ENCODE assay signal across 11 mouse cellular contexts in genomic region chr17:27451787-27452186, GRCm38 (mm10).
A peak's percentile ranks its signal among the peaks of the same experiment; 100 is the strongest.
DNase-seq lines count a peak whose midpoint lies in the region; ATAC-seq and TF ChIP-seq lines count a peak whose summit lies in the region.
"Had no signal": no experiment of that assay in that cellular context is flagged by ENCODE, and none has a peak within 500 bp of the region (broad histone marks: within the 10 kb centered on the region; RNA-seq: fewer than 3 reads in every experiment).

No protein-coding gene starts in this region.

- ATAC-seq in granulocyte monocyte progenitor cell, adult 5-6 weeks (replicated peaks; ENCODE audit: poor library complexity, severe bottlenecking) = peak; percentile 72
- ATAC-seq in inflammation-experienced regulatory T-cells, adult 6 months = no peak

- no peak overlapping the region for H3K9ac ChIP-seq in heart, adult 2 months (ENCODE audit: low read depth, low read length)
- H3K9ac ChIP-seq: lung, embryonic 15.5 days; neural tube, embryonic 12.5 days had no signal

- H3K79me2 ChIP-seq in heart, adult 2 months (replicated peaks; ENCODE audit: control insufficient read depth, insufficient read depth, low read length) = no peaks in the 10 kb centered on the region

- H3K27me3 ChIP-seq in heart, adult 2 months (ENCODE audit: control insufficient read depth, insufficient read depth, low read length) = no peaks in the 10 kb centered on the region
- H3K27me3 ChIP-seq: lung, embryonic 15.5 days; neural tube, embryonic 12.5 days had no signal

- TF ChIP-seq CTCF in heart, adult 2 months (IDR thresholded peaks at IDR 0.05) = peak; percentile 30; the same call in 1 of the 2 replicates

- H3K36me3 ChIP-seq in heart, adult 2 months (ENCODE audit: control insufficient read depth, insufficient read depth, low read length) = no peaks in the 10 kb centered on the region
- H3K36me3 ChIP-seq: lung, embryonic 15.5 days; neural tube, embryonic 12.5 days had no signal

- DNase-seq in heart, adult 2 months = no peak
- DNase-seq in heart, adult 8-10 months (ENCODE audit: low spot score) = no peak
- DNase-seq in 416B (ENCODE audit: low read depth) (peak; percentile 38), R1 (ENCODE audit: low read depth, low spot score) (peak; percentile 80)
- no peak for DNase-seq in right cerebral cortex, postnatal 10 days (ENCODE audit: low spot score in 2 of 2)
- no peak for DNase-seq in ovary, adult 18-20 months (ENCODE audit: low spot score)
- DNase-seq: kidney, postnatal 36 days had no signal

- H3K27ac ChIP-seq in heart, adult 2 months = no peak overlapping the region
- H3K27ac ChIP-seq: lung, embryonic 15.5 days; neural tube, embryonic 12.5 days had no signal

- no peak for TF ChIP-seq POLR2A in heart, adult 2 months (IDR thresholded peaks at IDR 0.05; ENCODE audit: insufficient read depth, low read depth, low read length)

- intact Hi-C loops in heart, adult 2 months (cut with DNase I) = no loop called here

- no peak for TF ChIP-seq EP300 in heart, adult 2 months (IDR thresholded peaks at IDR 0.05; ENCODE audit: insufficient read depth, low read depth, low read length)

- whole genome bisulfite sequencing in heart, adult 2 months = 30% methylated on average over 9 of the region's 9 CpGs

- no peak overlapping the region for H3K4me3 ChIP-seq in heart, adult 2 months
- H3K4me3 ChIP-seq: lung, embryonic 15.5 days; neural tube, embryonic 12.5 days had no signal

- no peaks in the 10 kb centered on the region for H3K4me1 ChIP-seq in heart, adult 2 months (ENCODE audit: control insufficient read depth, insufficient read depth, low read length)
- H3K4me1 ChIP-seq: lung, embryonic 15.5 days; neural tube, embryonic 12.5 days had no signal

Comparison
In these comparisons a context has a peak if more than half of its experiments do, and no peak if none do; other contexts are left out.
1. DNase-seq: peak in 416B (single experiment) and R1 (single experiment); none in heart, adult 2 months (0 of 2), heart, adult 8-10 months (single experiment), right cerebral cortex, postnatal 10 days (0 of 2) and ovary, adult 18-20 months (single experiment).